Mouse (Mus musculus): ENCODE measurements at regions not wholly inside any gene's neighbourhood (a gene's known extent, or its start where the extent isn't known, plus 50 kb on each side); places are given as distances from the start of the nearest gene placed in this dataset.

DNA sequence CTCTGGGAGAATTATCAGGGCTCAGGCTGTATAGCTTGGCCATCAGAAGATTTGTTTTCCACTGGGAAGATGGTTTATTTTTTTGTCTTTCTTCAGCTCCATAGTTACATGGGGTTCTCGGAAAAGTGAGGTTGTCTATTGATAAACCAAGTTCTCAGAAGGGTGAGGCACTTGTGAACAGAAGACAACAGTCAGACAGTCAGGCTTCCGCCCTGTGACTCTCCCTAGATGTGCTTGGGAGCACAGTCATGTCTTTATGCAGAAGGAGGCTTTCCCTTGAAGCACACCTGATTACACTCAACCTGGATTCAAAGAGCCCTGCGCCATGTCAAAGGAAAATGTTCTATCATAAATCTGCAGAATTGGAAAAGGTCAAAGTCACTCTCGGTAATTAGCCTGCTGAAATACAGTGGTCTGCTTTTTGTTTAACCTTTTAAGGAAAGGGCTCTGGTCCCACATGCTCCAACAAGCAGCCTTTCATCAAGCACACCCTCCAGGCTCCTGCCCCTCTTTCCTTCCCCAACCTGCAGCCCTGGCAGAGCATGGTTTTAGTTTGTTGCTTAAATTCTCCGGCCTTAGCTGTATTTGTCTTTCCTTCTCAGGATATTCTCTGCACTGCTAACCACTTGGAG is 152.8 kb upstream of the Bmp2 start:
- TF ChIP-seq GATA1 (IDR thresholded peaks at IDR 0.05; ENCODE audit: borderline replicate concordance, low read length) (no peak), FLI1 (IDR thresholded peaks at IDR 0.05; ENCODE audit: low read length) (no peak)

Measured in megakaryocyte, embryonic 14.5 days (primary cell).